Mouse (Mus musculus) adrenal gland, postnatal 14 days (tissue): Measurements from ENCODE around the gene Bace1. TPM values are rescaled to one million over a fixed set of nuclear protein-coding genes. Genes with fewer than 3 reads are reported as not detected.
A peak's percentile ranks its signal among the peaks of the same experiment; 100 is the strongest.

Source experiments
- DNase-seq: peaks from one replicate; pipeline ENCODE4 v3.0.0; 2021; ENCODE audit warnings: mixed read lengths
- total RNA-seq: library from RNA; stranded (reverse); gene quantifications from 2 replicates; pipeline ENCODE4 v1.2.3, GENCODE M21; 2021

Gene Bace1
- total RNA-seq, 1 experiment from 2014 or later, result 25.6 TPM

DNA sequence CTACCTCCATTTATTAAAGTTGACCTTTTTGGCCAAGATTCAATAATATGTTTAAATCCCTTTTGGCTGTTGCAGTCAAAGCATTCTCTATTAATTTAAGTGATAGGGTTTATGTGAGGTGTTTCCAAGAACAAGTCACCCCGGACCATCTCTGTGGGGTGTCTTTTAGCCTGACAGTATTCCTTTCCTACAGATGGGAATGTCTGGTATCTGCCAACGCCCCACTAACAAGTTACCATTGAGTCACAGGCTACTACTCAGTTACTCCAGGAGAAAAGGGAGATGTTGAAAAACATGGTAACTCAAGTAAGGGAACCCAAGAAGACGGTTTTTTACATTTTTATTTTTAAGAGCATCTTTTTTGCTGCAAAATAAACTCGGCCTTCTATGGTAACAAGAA is 66.8 kb downstream of the Bace1 start:
- DNase-seq, result no peak

DNA sequence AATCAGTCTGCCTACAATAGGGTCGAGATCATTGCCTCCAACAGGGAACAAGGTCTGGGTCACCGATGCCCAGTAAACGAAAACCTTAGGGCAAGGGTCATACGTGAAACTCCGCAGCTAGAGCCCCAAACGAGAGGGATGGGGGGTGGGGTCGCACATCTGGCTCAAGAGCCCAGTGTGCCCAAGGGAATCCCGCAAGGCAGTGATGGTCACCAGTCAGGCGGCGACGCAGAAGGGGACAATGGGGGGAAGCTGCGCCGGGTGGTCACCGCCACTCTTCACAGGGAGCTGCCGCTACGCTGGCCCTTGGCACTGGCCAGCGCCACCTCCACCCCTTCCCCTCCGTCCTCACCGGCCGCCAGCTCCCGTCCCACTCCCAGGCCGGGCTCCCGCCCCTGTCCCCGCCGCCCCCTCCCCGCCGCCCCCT is 67.4 kb downstream of the Bace1 start:
- peak; percentile 52 for DNase-seq

DNA sequence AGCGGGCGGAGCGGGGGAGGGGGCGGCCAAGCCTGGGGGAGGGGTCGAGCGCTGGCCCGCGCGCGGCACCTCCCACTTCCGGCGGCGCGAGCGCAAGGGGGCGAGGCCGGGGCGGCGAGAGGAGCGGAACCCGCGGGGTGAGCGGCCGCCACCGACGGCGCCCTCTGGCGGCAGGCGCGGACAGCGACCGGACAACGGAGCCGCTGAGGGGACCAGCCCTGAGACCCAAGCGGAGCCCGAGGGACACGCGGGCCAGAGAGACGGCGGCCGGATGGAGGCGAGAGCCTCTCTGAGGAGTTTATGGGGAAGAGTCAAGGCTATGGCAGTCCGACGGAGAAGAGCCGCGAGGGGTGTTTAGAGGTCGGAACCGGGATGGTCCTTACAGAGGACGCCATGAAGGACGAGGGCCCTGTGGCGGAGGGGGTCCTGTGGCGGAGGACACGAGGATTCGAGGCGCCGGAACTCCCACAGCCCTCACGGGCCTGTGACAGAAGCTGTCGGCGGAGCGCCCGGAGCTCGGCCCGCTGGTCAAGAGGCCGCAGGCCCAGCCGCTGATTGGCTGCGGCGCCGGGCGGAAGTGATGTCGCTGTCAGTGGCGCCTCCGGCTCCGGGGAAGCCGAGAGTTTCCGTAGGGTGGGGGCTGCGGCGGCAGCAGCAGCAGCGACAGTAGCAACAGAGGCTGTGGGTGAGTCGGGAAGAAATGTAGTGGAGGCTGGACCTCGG is 68.1 kb downstream of the Bace1 start, which contains the start of the genes Pcsk7 and Rnf214:
Gene Pcsk7 (plus strand): TSS at position 143 of the 723 bp plus-strand sequence.
Gene Rnf214 (minus strand): TSS at position 557 of the 723 bp plus-strand sequence.
- DNase-seq, result peak; percentile 96

DNA sequence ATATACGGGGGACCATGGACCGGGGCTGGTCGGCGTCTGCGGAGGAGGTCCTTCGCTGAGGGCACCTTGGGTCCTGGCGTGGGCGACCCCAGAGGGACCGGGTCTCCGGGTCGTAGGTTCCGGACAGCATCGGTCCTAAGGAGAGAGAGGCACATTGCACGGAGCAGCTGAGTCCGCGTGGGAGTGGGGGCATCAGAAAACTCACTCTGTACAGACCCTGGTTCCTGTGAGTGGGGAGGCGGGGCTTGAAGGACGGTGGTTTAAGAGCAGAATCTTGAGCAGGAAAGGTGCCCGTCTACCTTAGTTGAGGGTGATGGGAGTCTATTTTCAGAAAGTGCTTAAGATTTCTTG is 68.7 kb downstream of the Bace1 start:
- no peak for DNase-seq

DNA sequence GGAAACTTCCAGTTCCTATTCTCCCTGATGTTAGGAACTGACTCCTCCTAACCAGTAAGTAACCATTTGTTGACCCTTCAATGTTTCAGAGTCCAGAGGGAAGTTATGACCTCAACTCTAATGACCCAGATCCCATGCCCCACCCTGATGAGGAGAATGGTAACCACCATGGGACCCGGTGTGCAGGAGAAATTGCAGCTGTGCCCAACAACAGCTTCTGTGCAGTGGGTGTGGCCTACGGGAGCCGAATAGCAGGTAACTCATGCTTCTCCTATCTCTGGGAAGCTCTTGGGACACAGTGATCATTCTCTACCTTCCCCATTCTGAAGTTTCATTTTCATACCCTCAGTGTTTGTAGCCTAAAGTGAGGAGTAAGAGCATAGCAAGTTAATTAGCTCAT is 72.6 kb downstream of the Bace1 start:
- DNase-seq, result no peak

DNA sequence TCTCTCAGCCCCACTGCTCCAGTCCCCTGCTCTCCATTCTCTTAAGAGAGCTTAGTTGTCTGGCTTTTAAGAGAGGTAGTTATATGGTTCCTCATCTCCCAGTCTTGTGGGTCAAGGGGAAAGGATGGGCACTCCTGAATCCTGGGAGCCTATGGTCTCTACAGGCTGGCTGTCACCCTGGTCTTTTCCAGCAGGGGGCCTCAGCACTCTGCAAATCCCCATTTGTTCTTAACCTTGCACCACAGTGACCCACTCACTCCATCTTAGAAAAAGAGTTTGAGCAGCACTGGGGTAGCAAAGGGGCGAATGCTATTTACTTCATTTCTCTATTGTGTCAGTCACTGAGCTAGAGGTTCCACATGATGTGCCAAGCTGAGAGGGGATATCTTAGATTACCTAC is 73.3 kb downstream of the Bace1 start:
- peak; percentile 82 for DNase-seq

Other genes starting within 250 kb of the Bace1 start
- 12.4 and 13.1 TPM in 2 replicates for gene Cep164, start 9.9 kb upstream of the Bace1 start, total RNA-seq
- 26.6 and 28.4 TPM in 2 replicates for gene Pcsk7, start 67.9 kb downstream of the Bace1 start, total RNA-seq
- 39.0 and 40.0 TPM in 2 replicates for gene Rnf214, start 68.3 kb downstream of the Bace1 start, total RNA-seq
- 57.9 and 85.1 TPM in 2 replicates for gene Tagln, start 97.5 kb downstream of the Bace1 start, total RNA-seq
- gene Sidt2, start 116.7 kb downstream of the Bace1 start, total RNA-seq, result 177 and 178 TPM in 2 replicates
- 132 and 135 TPM in 2 replicates for gene Pafah1b2, start 174.1 kb downstream of the Bace1 start, total RNA-seq
- 53.9 and 56.6 TPM in 2 replicates for gene Sik3, start 174.2 kb downstream of the Bace1 start, total RNA-seq